Mouse (Mus musculus): ENCODE results near the gene Fbxw15. TPM values are rescaled to one million over a fixed set of nuclear protein-coding genes. Genes with fewer than 3 reads are reported as not detected.

Gene Fbxw15
- not detected for polyA plus RNA-seq (2017; shearing (Covaris generic))

GRCm38 (mm10) chr9:109568162-109568561 lies at the start of gene Fbxw15:
Fbxw15 (minus strand) TSS chr9:109568262.

Other genes with a start within 250 kb of the Fbxw15 start
- not detected for gene Fbxw28, start 228.6 kb downstream of the Fbxw15 start, polyA plus RNA-seq (2017; shearing (Covaris generic))
- not detected for gene Fbxw22, start 164.0 kb downstream of the Fbxw15 start, polyA plus RNA-seq (2017; shearing (Covaris generic))
- not detected for gene Fbxw16, start 119.1 kb downstream of the Fbxw15 start, polyA plus RNA-seq (2017; shearing (Covaris generic))
- gene Fbxw19, start 72.4 kb downstream of the Fbxw15 start, polyA plus RNA-seq (2017; shearing (Covaris generic)): not detected
- gene Fbxw24, start 57.8 kb upstream of the Fbxw15 start, polyA plus RNA-seq (2017; shearing (Covaris generic)): not detected
- not detected for gene Fbxw25, start 96.4 kb upstream of the Fbxw15 start, polyA plus RNA-seq (2017; shearing (Covaris generic))
- not detected for gene Fbxw18, start 134.4 kb upstream of the Fbxw15 start, polyA plus RNA-seq (2017; shearing (Covaris generic))
- gene Fbxw26, start 177.8 kb upstream of the Fbxw15 start, polyA plus RNA-seq (2017; shearing (Covaris generic)): not detected
- gene Fbxw27, start 222.4 kb upstream of the Fbxw15 start, polyA plus RNA-seq (2017; shearing (Covaris generic)): not detected
- gene Spink8, start 244.0 kb upstream of the Fbxw15 start, polyA plus RNA-seq (2017; shearing (Covaris generic)): not detected

Data from activated CD4-positive, CD25-positive, alpha-beta regulatory T cell, adult 9 weeks (primary cell).